Mouse (Mus musculus): Measurements from ENCODE around the gene Cer1. TPM values are rescaled to one million over a fixed set of nuclear protein-coding genes. Genes with fewer than 3 reads are reported as not detected.
A peak's percentile ranks its signal among the peaks of the same experiment; 100 is the strongest.

Cer1 gene
- polyA plus RNA-seq, 1 experiment from 2014 or later = 0.05 TPM

DNA sequence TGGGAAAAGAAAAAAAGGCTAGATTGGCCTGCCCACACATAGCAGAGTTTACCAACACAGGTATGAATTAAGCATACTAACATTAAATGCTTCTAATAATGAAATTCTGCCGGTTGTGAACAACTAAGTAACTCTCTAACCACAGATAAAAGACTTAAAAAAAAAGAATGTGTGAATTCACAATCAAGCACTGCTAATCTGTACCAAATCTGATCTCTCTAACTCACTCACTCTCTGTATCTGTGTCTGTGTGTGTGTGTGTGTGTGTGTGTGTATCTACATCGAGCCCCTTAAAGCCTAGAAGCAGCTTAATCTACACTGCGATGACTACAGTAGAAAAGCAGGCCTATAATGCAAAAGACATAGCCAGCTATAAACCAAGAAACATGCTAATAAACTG, 28.0 kb downstream of the Cer1 start:
- WGBS = 85% methylated on average over 3 of the region's 3 CpGs
- Histone ChIP-seq H3K27ac (replicated peaks) (no peak overlapping the region), H3K36me3 (ENCODE audit: control insufficient read depth, insufficient read depth, low read length) (no peaks in the 10 kb centered on the region), H3K4me1 (replicated peaks; ENCODE audit: control insufficient read depth, insufficient read depth) (0 out of 2 replicates have a peak, but pooled peaks cover 3% of the 10 kb centered on the region), H3K4me3 (ENCODE audit: low read depth, low read length) (no peak overlapping the region), H3K9me3 (ENCODE audit: control insufficient read depth, low read length) (no peaks in the 10 kb centered on the region), H3K27me3 (ENCODE audit: control insufficient read depth, insufficient read depth, low read length) (no peaks in the 10 kb centered on the region), H3K9ac (ENCODE audit: low read length) (no peak overlapping the region), H3K4me2 (replicated peaks; ENCODE audit: low read depth) (no peak overlapping the region)
- DNase-seq (ENCODE audit: low spot score) (no peak), ATAC-seq (ENCODE audit: low FRiP score, low TSS enrichment) (no peak)
- TF ChIP-seq EP300 (optimal IDR thresholded peaks at IDR 0.05) (no peak), CTCF (IDR thresholded peaks at IDR 0.05; ENCODE audit: low read depth) (no peak)

GRCm38 (mm10) chr4:82853809-82854208, 31.1 kb downstream of the Cer1 start:
- Histone ChIP-seq H3K9ac (ENCODE audit: low read length) (no peak overlapping the region), H3K9me3 (ENCODE audit: control insufficient read depth, low read length) (no peaks in the 10 kb centered on the region), H3K4me2 (replicated peaks; ENCODE audit: low read depth) (no peak overlapping the region), H3K36me3 (ENCODE audit: control insufficient read depth, insufficient read depth, low read length) (no peaks in the 10 kb centered on the region), H3K4me1 (replicated peaks; ENCODE audit: control insufficient read depth, insufficient read depth) (0 out of 2 replicates have a peak, but pooled peaks cover 3% of the 10 kb centered on the region), H3K27ac (replicated peaks) (no peak overlapping the region), H3K4me3 (ENCODE audit: low read depth, low read length) (no peak overlapping the region), H3K27me3 (ENCODE audit: control insufficient read depth, insufficient read depth, low read length) (no peaks in the 10 kb centered on the region)
- WGBS = 83% methylated on average over 2 of the region's 2 CpGs
- TF ChIP-seq EP300 (optimal IDR thresholded peaks at IDR 0.05) (no peak), CTCF (IDR thresholded peaks at IDR 0.05; ENCODE audit: low read depth) (no peak)
- no peak for ATAC-seq (ENCODE audit: low FRiP score, low TSS enrichment)
- DNase-seq (ENCODE audit: low spot score) = no peak

DNA sequence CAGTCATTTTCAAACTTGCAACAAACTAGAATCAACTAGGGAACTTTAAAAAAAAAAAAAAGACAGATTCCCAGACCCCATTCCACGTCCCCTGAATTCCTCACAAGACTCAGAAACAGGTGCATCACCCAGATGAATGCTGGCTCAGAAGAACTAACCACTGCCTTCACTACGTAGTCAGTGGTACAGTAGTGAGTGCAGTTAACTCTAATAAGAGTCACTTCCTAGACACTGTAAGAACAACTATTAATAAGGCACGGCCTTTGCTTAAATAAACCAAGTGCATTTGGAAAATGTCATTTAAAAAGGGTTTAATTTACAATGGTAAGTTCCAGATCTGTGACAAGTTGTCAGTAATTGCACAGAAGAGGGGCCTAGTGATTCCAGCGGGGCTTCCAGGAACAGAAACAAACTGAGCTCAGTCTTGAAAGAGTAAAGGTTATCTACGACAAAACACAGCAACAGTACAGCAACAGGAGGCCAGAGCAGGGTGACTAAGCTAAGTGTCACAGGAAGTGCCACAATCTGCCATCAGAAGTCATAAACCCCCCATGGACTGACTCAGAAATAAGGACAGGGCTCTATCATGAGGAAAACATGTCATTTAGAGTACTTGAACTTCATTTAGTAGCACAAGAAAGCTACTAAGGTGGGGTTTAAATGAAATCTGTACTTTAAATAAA, 36.3 kb downstream of the Cer1 start:
- TF ChIP-seq EP300 (optimal IDR thresholded peaks at IDR 0.05) (no peak), CTCF (IDR thresholded peaks at IDR 0.05; ENCODE audit: low read depth) (no peak)
- Histone ChIP-seq H3K27me3 (ENCODE audit: control insufficient read depth, insufficient read depth, low read length) (no peaks in the 10 kb centered on the region), H3K27ac (replicated peaks) (no peak overlapping the region), H3K9me3 (ENCODE audit: control insufficient read depth, low read length) (no peaks in the 10 kb centered on the region), H3K4me2 (replicated peaks; ENCODE audit: low read depth) (no peak overlapping the region), H3K36me3 (ENCODE audit: control insufficient read depth, insufficient read depth, low read length) (0 out of 2 replicates have a peak, but pooled peaks cover 3% of the 10 kb centered on the region), H3K9ac (ENCODE audit: low read length) (no peak overlapping the region), H3K4me3 (ENCODE audit: low read depth, low read length) (no peak overlapping the region), H3K4me1 (replicated peaks; ENCODE audit: control insufficient read depth, insufficient read depth) (no peaks in the 10 kb centered on the region)
- WGBS = 51% methylated on average over 5 of the region's 5 CpGs
- peak; percentile 67; the same call in 1 of the 2 replicates for ATAC-seq (ENCODE audit: low FRiP score, low TSS enrichment)
- DNase-seq (ENCODE audit: low spot score) = no peak

GRCm38 (mm10) chr4:82837526-82838240, 47.3 kb downstream of the Cer1 start:
- no peaks in the 10 kb centered on the region for H3K27me3 ChIP-seq (ENCODE audit: control insufficient read depth, insufficient read depth, low read length)
- no peaks in the 10 kb centered on the region for H3K9me3 ChIP-seq (ENCODE audit: control insufficient read depth, low read length)
- no peak overlapping the region for H3K9ac ChIP-seq (ENCODE audit: low read length)
- TF ChIP-seq CTCF (IDR thresholded peaks at IDR 0.05; ENCODE audit: low read depth) = peak; percentile 48
- TF ChIP-seq EP300 (optimal IDR thresholded peaks at IDR 0.05) = no peak
- H3K4me2 ChIP-seq (replicated peaks; ENCODE audit: low read depth) = no peak overlapping the region
- ATAC-seq (ENCODE audit: low FRiP score, low TSS enrichment) = no peak
- no peak for DNase-seq (ENCODE audit: low spot score)
- no peak overlapping the region for H3K4me3 ChIP-seq (ENCODE audit: low read depth, low read length)
- WGBS = 63% methylated on average over 3 of the region's 3 CpGs
- peaks cover 5% of the 10 kb centered on the region; the same call in 1 of the 2 replicates for H3K36me3 ChIP-seq (ENCODE audit: control insufficient read depth, insufficient read depth, low read length)
- no peaks in the 10 kb centered on the region for H3K4me1 ChIP-seq (replicated peaks; ENCODE audit: control insufficient read depth, insufficient read depth)
- no peak overlapping the region for H3K27ac ChIP-seq (replicated peaks)

Other genes with a start within 250 kb of the Cer1 start
- 18.8 and 19.9 TPM in 2 replicates for gene Nfib, start 179.4 kb downstream of the Cer1 start, polyA plus RNA-seq (2015; fragmentation: Nextera tagmentation; extraction: Ambion mirVana)
- gene Zdhhc21, start 25.2 kb downstream of the Cer1 start, polyA plus RNA-seq (2015; fragmentation: Nextera tagmentation; extraction: Ambion mirVana) = 9.9 and 10.4 TPM in 2 replicates
- 2.9 and 3.4 TPM in 2 replicates for gene Frem1, start 167.2 kb upstream of the Cer1 start, polyA plus RNA-seq (2015; fragmentation: Nextera tagmentation; extraction: Ambion mirVana)